Mouse (Mus musculus) kidney, embryonic 14.5 days (tissue): Measurements from ENCODE around the gene Ankef1. TPM values are rescaled to one million over a fixed set of nuclear protein-coding genes. Genes with fewer than 3 reads are reported as not detected.

ENCODE experiments used
- ATAC-seq: fragments of 200-750 bp; cut with Nextera tagmentation; 2 replicates; pipeline ENCODE4 v1.8.0; 2017; ENCODE audit warnings: moderate number of reproducible peaks, mild to moderate bottlenecking, moderate TSS enrichment, moderate library complexity; ENCODE audit not compliant: low FRiP score, low TSS enrichment
- H3K27ac ChIP-seq: fragments of 300-500 bp; sonication (generic); 2 replicates; pipeline ENCODE4 v1.5.1; 2014; ENCODE audit warnings: low read depth, mild to moderate bottlenecking, low read length, moderate library complexity, mixed read lengths
- H3K27me3 ChIP-seq: fragments of 300-500 bp; sonication (generic); 2 replicates; pipeline ENCODE4 v1.6.1; 2014; ENCODE audit warnings: mild to moderate bottlenecking, low read length; ENCODE audit not compliant: control insufficient read depth, insufficient read depth
- H3K36me3 ChIP-seq: fragments of 300-500 bp; sonication (generic); 2 replicates; pipeline ENCODE4 v1.6.1; 2014; ENCODE audit warnings: low read length, mixed read lengths; ENCODE audit not compliant: control insufficient read depth, insufficient read depth
- H3K4me1 ChIP-seq: fragments of 300-500 bp; sonication (generic); 2 replicates; pipeline ENCODE4 v1.6.1; 2014; ENCODE audit warnings: low read length, mixed read lengths; ENCODE audit not compliant: control insufficient read depth, insufficient read depth
- H3K4me2 ChIP-seq: fragments of 300-500 bp; sonication (generic); replicated peaks from 2 replicates; pipeline ENCODE4 v1.6.1; 2014; ENCODE audit warnings: low read depth, mild to moderate bottlenecking, low read length
- H3K4me3 ChIP-seq: fragments of 300-500 bp; sonication (generic); 2 replicates; pipeline ENCODE4 v1.5.1; 2014; ENCODE audit warnings: mild to moderate bottlenecking, low read length
- H3K9ac ChIP-seq: fragments of 300-500 bp; sonication (generic); 2 replicates; pipeline ENCODE4 v1.6.1; 2014; ENCODE audit warnings: low read depth, mild to moderate bottlenecking, low read length, moderate library complexity
- H3K9me3 ChIP-seq: fragments of 300-500 bp; sonication (generic); 2 replicates; pipeline ENCODE4 v1.6.1; 2016; ENCODE audit warnings: low read length; ENCODE audit not compliant: control insufficient read depth
- WGBS: fragments of 180-500 bp; shearing (Covaris S2); extraction: QIAGEN DNeasy Blood & Tissue Kit; methylation state at CpG from one replicate; pipeline ENCODE4 v1.1.7; 2014; 5-methylcytosine and 5-hydroxymethylcytosine counted together
- polyA plus RNA-seq: library from polyadenylated mRNA; unstranded; fragments of >200 nt; fragmentation: Nextera tagmentation; extraction: Ambion mirVana; gene quantifications from 2 replicates; pipeline ENCODE4 v1.2.1, GENCODE M21; 2014

Ankef1 gene
- 0.30 and 0.39 TPM in 2 replicates for polyA plus RNA-seq

- H3K4me1 ChIP-seq = no peaks in the 10 kb centered on the region
- no peaks in the 10 kb centered on the region for H3K36me3 ChIP-seq
- WGBS = 89% methylated on average over 1 of the region's 1 CpGs
- no peak within 1 kb of the TSS for H3K4me2 ChIP-seq
- H3K27ac ChIP-seq = no peak within 1 kb of the TSS
- H3K9me3 ChIP-seq = no peaks in the 10 kb centered on the region
- no peak within 1 kb of the TSS for H3K9ac ChIP-seq
- ATAC-seq = no peak
- no peak within 1 kb of the TSS for H3K4me3 ChIP-seq
- H3K27me3 ChIP-seq = no peaks in the 10 kb centered on the region
Observed at GRCm38 (mm10) chr2:136501651-136502050, at the start of gene Ankef1. Ankef1 (plus strand) TSS chr2:136501910.

DNA sequence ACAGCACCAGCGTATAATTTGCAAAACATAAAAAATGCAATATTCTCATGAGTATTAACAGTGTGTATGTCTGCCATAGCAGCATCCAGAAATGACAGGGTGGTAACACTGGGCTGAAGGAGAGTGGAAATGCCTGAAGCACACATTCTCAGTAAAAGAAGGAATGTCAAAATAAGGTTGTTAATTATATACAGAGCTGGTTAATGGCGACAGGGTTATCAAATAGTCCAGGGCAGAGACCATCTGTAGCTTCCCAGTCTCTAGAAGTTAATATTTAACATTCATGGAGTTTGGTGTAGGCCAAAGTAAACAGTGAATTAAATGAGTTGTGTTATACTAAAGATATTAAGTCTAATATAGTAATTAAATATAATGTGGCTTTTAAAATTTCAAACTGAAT lies 45.2 kb upstream of the Ankef1 start:
- ATAC-seq = peak; percentile 73; the same call in 1 of the 2 replicates
- Histone ChIP-seq H3K27me3 (no peaks in the 10 kb centered on the region), H3K4me3 (no peak overlapping the region), H3K4me1 (no peaks in the 10 kb centered on the region), H3K27ac (no peak overlapping the region), H3K9me3 (no peaks in the 10 kb centered on the region), H3K36me3 (no peaks in the 10 kb centered on the region), H3K4me2 (no peak overlapping the region), H3K9ac (no peak overlapping the region)
- 50% methylated on average over 2 of the region's 2 CpGs for WGBS

DNA sequence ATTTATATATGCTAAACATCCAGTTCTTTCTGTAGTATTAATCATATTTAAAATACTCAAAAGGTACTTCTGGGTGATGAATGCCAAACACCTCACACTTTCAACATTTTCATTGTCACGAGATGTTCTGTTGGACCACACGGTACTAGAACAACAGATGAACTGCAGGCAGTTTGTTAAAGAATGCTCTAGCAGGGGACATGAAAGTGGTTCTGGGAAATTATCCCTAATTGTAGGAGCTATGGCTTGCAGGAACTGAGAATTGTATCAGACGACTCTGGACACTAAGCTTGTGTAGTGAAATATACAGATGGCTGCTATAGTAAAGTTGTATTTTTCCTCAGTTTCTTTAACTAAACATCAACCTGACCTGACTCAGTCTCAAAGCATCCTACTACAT lies 44.8 kb upstream of the Ankef1 start:
- Histone ChIP-seq H3K27ac (no peak overlapping the region), H3K36me3 (no peaks in the 10 kb centered on the region), H3K9me3 (no peaks in the 10 kb centered on the region), H3K4me2 (no peak overlapping the region), H3K27me3 (no peaks in the 10 kb centered on the region), H3K9ac (no peak overlapping the region), H3K4me1 (no peaks in the 10 kb centered on the region), H3K4me3 (no peak overlapping the region)
- no peak for ATAC-seq
- 73% methylated on average over 3 of the region's 3 CpGs for WGBS

DNA sequence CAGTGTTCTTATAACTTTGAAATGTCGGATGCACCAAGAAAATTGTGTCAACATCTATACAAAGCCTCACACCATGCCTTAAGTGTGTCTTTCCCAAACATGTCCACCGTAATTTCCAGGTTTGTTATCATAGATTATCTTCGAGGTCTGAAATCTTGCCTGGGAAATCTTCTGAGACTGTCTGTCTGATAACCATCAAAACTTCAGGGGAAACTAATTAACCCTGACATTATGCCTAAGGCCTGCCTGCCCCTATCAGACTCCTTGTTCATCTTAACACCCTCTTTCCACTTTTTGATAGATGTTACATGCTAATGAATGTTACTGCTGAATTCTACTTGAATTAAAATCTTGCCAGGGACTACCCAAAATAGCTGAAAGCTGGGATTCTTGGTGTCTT lies 24.1 kb upstream of the Ankef1 start:
- Histone ChIP-seq H3K9me3 (no peaks in the 10 kb centered on the region), H3K27ac (no peak overlapping the region), H3K9ac (no peak overlapping the region), H3K4me1 (no peaks in the 10 kb centered on the region), H3K27me3 (no peaks in the 10 kb centered on the region), H3K4me3 (no peak overlapping the region), H3K4me2 (no peak overlapping the region), H3K36me3 (no peaks in the 10 kb centered on the region)
- ATAC-seq = no peak
- 61% methylated on average over 3 of the region's 3 CpGs for WGBS

DNA sequence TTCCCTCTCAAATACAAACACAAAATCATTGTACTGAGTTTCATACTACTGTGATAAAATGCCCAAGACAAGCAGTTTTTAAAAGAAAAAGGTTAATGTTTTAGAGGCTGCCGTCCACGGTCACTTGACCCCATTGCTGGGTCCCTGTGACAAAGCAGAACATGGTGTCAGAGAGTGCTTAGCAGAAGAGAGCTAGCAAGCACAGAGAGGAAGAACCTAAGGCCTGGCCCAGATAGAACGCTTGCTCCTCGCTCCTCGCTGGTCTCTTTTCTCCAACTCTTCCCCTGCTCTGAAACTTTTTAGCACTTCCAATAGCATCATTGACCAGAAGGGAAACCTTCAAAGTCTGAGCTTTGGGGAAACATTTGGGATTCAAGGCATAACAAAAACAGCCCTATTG lies 19.4 kb upstream of the Ankef1 start:
- H3K27me3 ChIP-seq = no peaks in the 10 kb centered on the region
- WGBS = 76% methylated on average over 5 of the region's 5 CpGs

DNA sequence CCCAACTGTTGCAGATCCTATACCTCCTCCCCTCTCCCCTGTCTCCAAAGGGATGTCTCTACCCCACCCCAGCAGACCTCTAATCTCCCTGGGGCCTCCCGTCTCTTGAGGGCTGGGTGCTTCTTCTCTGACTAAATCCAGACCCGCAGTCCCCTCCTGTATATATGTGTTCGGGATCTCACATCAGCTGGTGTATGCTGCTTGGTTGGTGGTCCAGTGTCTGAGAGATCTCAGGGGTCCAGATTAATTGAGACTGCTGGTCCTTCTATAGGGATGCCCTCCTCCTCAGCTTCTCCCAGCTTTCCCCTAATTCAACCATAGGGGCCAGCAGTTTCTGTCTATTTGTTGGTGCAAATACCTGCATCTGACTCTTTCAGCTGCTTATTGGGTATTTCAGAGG lies 18.7 kb upstream of the Ankef1 start:
- no peak overlapping the region for H3K27ac ChIP-seq
- no peak overlapping the region for H3K4me3 ChIP-seq
- no peaks in the 10 kb centered on the region for H3K36me3 ChIP-seq
- H3K9me3 ChIP-seq = no peaks in the 10 kb centered on the region
- H3K4me2 ChIP-seq = no peak overlapping the region
- ATAC-seq = no peak
- H3K9ac ChIP-seq = no peak overlapping the region
- 85% methylated on average over 3 of the region's 3 CpGs for WGBS
- H3K4me1 ChIP-seq = no peaks in the 10 kb centered on the region
- H3K27me3 ChIP-seq = no peaks in the 10 kb centered on the region

More for the DNA sequence above, 19.4 kb upstream of the Ankef1 start:
- no peaks in the 10 kb centered on the region for H3K36me3 ChIP-seq
- H3K9me3 ChIP-seq = no peaks in the 10 kb centered on the region
- H3K27ac ChIP-seq = no peak overlapping the region
- no peak for ATAC-seq
- H3K4me3 ChIP-seq = no peak overlapping the region
- H3K9ac ChIP-seq = no peak overlapping the region
- H3K4me2 ChIP-seq = no peak overlapping the region
- no peaks in the 10 kb centered on the region for H3K4me1 ChIP-seq

DNA sequence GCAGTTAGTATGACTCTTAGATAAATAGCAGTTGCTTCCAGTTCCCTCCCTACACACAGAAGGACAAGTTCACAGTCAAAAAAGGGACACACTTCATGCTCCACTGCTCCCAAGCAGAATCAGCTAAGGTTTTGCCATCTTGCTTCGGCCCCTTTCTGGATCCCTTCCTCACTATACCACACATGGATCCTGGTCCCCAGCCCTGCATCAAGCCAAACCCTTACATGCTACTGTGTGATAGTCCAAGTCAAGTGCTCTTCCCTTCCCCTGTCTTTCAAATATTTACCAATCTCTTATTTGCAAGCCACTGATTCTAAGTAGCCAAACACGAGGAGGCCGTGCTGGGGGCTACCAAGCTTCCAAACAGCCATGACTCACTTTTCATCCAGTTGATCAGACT lies 16.8 kb upstream of the Ankef1 start:
- H3K4me2 ChIP-seq = no peak overlapping the region
- no peak overlapping the region for H3K4me3 ChIP-seq
- ATAC-seq = no peak
- H3K27me3 ChIP-seq = no peaks in the 10 kb centered on the region
- no peak overlapping the region for H3K27ac ChIP-seq
- no peaks in the 10 kb centered on the region for H3K4me1 ChIP-seq
- no peak overlapping the region for H3K9ac ChIP-seq
- no peaks in the 10 kb centered on the region for H3K36me3 ChIP-seq
- WGBS = 51% methylated on average over 3 of the region's 3 CpGs
- H3K9me3 ChIP-seq = no peaks in the 10 kb centered on the region

DNA sequence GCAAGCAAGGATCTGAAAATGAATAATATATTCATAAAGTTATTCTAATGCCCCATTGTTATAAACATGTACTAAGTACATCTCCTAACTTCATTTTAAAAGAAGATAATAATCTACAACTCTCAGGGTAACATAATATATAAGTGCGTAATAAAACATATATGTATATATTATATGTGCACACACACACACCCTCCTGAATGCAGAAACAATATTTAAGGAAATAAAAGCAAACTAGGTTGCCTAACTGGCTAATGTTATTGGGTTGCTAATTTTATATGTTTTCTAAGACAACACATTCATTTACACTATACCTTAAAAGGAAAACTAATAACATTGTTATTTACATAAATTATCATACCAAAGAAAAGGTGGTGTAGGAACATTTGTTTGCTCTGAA lies 16.3 kb upstream of the Ankef1 start:
- ATAC-seq = no peak
- no peaks in the 10 kb centered on the region for H3K27me3 ChIP-seq
- no peaks in the 10 kb centered on the region for H3K4me1 ChIP-seq
- no peak overlapping the region for H3K27ac ChIP-seq
- H3K9ac ChIP-seq = no peak overlapping the region
- H3K36me3 ChIP-seq = no peaks in the 10 kb centered on the region
- H3K4me3 ChIP-seq = no peak overlapping the region
- no peaks in the 10 kb centered on the region for H3K9me3 ChIP-seq
- 90% methylated on average over 1 of the region's 1 CpGs for whole genome bisulfite sequencing
- no peak overlapping the region for H3K4me2 ChIP-seq

- Histone ChIP-seq H3K4me2 (no peak overlapping the region), H3K36me3 (no peaks in the 10 kb centered on the region), H3K27ac (no peak overlapping the region), H3K9me3 (no peaks in the 10 kb centered on the region), H3K27me3 (no peaks in the 10 kb centered on the region), H3K4me3 (no peak overlapping the region), H3K4me1 (no peaks in the 10 kb centered on the region), H3K9ac (no peak overlapping the region)
- peak; percentile 95 for ATAC-seq
- 10% methylated on average over 6 of the region's 6 CpGs for WGBS
Observed at GRCm38 (mm10) chr2:136485815-136486619, 15.7 kb upstream of the Ankef1 start.
